Mouse (Mus musculus) stomach, postnatal 0 days (tissue): ENCODE data around the gene Tes3-ps. TPM values are rescaled to one million over a fixed set of nuclear protein-coding genes. Genes with fewer than 3 reads are reported as not detected.

ENCODE experiments used
- ATAC-seq: fragments of 200-750 bp; cut with Nextera tagmentation; 2 replicates; pipeline ENCODE4 v1.8.0; 2017; ENCODE audit not compliant: low FRiP score, low TSS enrichment
- DNase-seq: peaks from one replicate; pipeline ENCODE4 v3.0.0-alpha.2; 2016; ENCODE audit warnings: low spot score
- H3K27ac ChIP-seq: fragments of 300-500 bp; sonication (generic); replicated peaks from 2 replicates; pipeline ENCODE4 v1.5.1; 2014; ENCODE audit warnings: mild to moderate bottlenecking, control low read depth
- H3K27me3 ChIP-seq: fragments of 300-500 bp; sonication (generic); 2 replicates; pipeline ENCODE4 v1.6.1; 2014; ENCODE audit warnings: low read length; ENCODE audit not compliant: control insufficient read depth, insufficient read depth
- H3K36me3 ChIP-seq: fragments of 300-500 bp; sonication (generic); 2 replicates; pipeline ENCODE4 v1.6.1; 2014; ENCODE audit warnings: low read length, mixed read lengths; ENCODE audit not compliant: control insufficient read depth, insufficient read depth
- H3K4me1 ChIP-seq: fragments of 300-500 bp; sonication (generic); replicated peaks from 2 replicates; pipeline ENCODE4 v1.6.1; 2014; ENCODE audit warnings: antibody characterized with exemption; ENCODE audit not compliant: control insufficient read depth, insufficient read depth
- H3K4me2 ChIP-seq: fragments of 300-500 bp; sonication (generic); replicated peaks from 2 replicates; pipeline ENCODE4 v1.6.1; 2014; ENCODE audit warnings: low read depth, mild to moderate bottlenecking, control low read depth, moderate library complexity
- H3K4me3 ChIP-seq: fragments of 300-500 bp; sonication (generic); 2 replicates; pipeline ENCODE4 v1.5.1; 2014; ENCODE audit warnings: low read depth, low read length, control low read depth
- H3K9ac ChIP-seq: fragments of 300-500 bp; sonication (generic); 2 replicates; pipeline ENCODE4 v1.6.1; 2014; ENCODE audit warnings: mild to moderate bottlenecking, low read length, control low read depth, mixed read lengths
- H3K9me3 ChIP-seq: fragments of 300-500 bp; sonication (generic); 2 replicates; pipeline ENCODE4 v1.6.1; 2016; ENCODE audit warnings: low read length; ENCODE audit not compliant: control insufficient read depth
- CTCF ChIP-seq: IDR thresholded peaks from 2 replicates; pipeline ENCODE4 v1.5.1; 2016; ENCODE audit warnings: antibody characterized with exemption, low read depth, mild to moderate bottlenecking, moderate library complexity
- EP300 ChIP-seq: optimal IDR thresholded peaks from 2 replicates; pipeline ENCODE3; 2016; ENCODE audit warnings: antibody characterized with exemption
- WGBS: fragments of 180-500 bp; shearing (Covaris S2); extraction: QIAGEN DNeasy Blood & Tissue Kit; methylation state at CpG from one replicate; pipeline ENCODE4 v1.1.7; 2014; 5-methylcytosine and 5-hydroxymethylcytosine counted together
- polyA plus RNA-seq: library from polyadenylated mRNA; unstranded; fragments of >200 nt; fragmentation: Nextera tagmentation; extraction: Ambion mirVana; gene quantifications from 2 replicates; pipeline ENCODE4 v1.2.1, GENCODE M21; 2015

Tes3-ps gene
- polyA plus RNA-seq, 1 experiment from 2014 or later = 0.35 TPM

GRCm38 (mm10) chr13:49461458-49462132, 31.5 kb upstream of the Tes3-ps start:
- DNase-seq = no peak
- Histone ChIP-seq H3K27me3 (no peaks in the 10 kb centered on the region), H3K4me1 (no peaks in the 10 kb centered on the region), H3K9ac (no peak overlapping the region), H3K36me3 (peaks cover 10% of the 10 kb centered on the region; the same call in 1 of the 2 replicates), H3K4me2 (no peak overlapping the region), H3K4me3 (no peak overlapping the region), H3K27ac (peak overlapping the region; percentile 79), H3K9me3 (no peaks in the 10 kb centered on the region)
- peak; percentile 30; the same call in 1 of the 2 replicates for ATAC-seq
- WGBS = 68% methylated on average over 15 of the region's 15 CpGs
- TF ChIP-seq EP300 = no peak
- no peak for TF ChIP-seq CTCF

DNA sequence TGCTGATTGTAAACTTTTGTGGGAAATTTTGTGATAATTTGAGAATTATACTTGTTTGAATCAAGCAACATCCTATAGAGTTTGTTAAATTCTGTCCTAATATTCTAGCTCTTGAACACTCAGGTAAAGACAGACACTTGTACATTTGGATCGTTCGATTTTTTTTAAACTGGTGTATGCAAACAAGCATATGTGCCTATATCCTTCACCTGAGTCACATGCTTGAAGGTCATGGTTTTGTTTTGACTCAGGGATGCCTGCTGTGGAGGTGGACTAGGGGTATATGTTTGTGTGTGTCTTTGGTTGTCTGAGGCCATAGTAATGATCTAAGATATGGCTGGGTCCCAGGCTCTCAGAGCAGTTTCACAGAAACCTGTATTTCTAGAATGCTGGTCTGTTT, 30.2 kb upstream of the Tes3-ps start:
- no peak for TF ChIP-seq CTCF
- TF ChIP-seq EP300 = no peak
- Histone ChIP-seq H3K4me1 (no peaks in the 10 kb centered on the region), H3K27ac (no peak overlapping the region), H3K9me3 (no peaks in the 10 kb centered on the region), H3K4me2 (no peak overlapping the region), H3K4me3 (no peak overlapping the region), H3K9ac (no peak overlapping the region), H3K36me3 (peaks cover 10% of the 10 kb centered on the region; the same call in 1 of the 2 replicates), H3K27me3 (no peaks in the 10 kb centered on the region)
- no peak for ATAC-seq
- DNase-seq = no peak
- 92% methylated on average over 2 of the region's 2 CpGs for WGBS

DNA sequence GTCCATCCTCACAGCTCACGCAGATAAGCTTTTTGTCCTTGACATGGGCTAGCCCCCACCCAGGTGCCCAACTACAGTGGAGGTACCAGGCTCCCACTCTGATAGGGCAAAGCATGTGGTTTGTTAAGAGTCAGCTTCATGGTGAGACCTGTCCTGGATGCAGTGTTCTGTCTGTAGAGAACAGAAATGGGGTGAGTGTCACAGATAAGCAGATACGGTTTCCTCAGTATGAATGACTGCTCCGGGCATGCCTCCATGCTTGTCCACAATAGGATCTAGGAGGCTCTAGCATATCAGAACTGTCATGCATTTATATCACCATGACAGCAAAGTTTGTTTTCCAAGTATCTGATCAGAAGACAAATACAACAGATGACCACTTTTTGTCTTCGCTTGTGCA, 27.2 kb upstream of the Tes3-ps start:
- Histone ChIP-seq H3K4me2 (no peak overlapping the region), H3K27me3 (no peaks in the 10 kb centered on the region), H3K9me3 (no peaks in the 10 kb centered on the region), H3K9ac (no peak overlapping the region), H3K4me1 (no peaks in the 10 kb centered on the region), H3K27ac (no peak overlapping the region), H3K36me3 (peaks cover 2% of the 10 kb centered on the region; the same call in 1 of the 2 replicates), H3K4me3 (no peak overlapping the region)
- no peak for DNase-seq
- no peak for ATAC-seq
- no peak for TF ChIP-seq EP300
- no peak for TF ChIP-seq CTCF
- WGBS = 87% methylated on average over 4 of the region's 4 CpGs

DNA sequence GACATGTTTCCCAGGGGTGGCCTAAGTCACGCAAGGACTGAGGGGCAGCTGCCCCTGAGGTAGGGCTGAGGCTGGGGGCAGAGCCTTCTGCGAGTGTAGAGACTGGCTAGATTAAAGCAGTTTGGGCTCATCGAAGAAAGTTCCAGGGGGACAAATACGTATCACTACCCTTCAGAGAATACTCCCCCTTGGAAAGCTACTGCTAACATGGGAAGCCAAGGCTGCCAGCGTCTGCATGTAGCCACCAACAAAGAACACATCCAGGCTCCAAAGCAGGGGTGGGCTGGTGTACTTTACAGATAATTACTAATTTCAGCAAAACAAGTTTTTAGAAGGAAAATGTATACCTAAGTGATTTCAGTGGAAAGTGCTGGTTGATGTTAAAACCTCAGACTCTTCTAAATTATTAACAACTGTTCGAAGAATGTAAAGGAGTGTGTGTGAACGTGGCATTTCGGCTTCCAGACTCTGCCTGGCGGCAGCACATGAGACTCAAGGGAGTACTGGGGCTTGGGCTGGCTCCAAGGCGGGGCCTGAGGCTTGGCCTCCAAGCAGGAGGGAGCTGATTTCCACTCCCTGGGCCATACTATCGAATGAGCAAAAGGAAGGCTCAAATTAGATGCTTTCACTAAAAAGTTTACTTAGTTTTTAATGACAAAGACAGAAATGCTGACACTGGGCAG, 26.6 kb upstream of the Tes3-ps start:
- no peak overlapping the region for H3K4me3 ChIP-seq
- H3K27ac ChIP-seq = peak overlapping the region; percentile 53; the same call in 1 of the 2 replicates
- TF ChIP-seq EP300 (no peak), CTCF (no peak)
- H3K9me3 ChIP-seq = no peaks in the 10 kb centered on the region
- H3K9ac ChIP-seq = no peak overlapping the region
- WGBS = 52% methylated on average over 11 of the region's 11 CpGs
- no peak overlapping the region for H3K4me2 ChIP-seq
- H3K4me1 ChIP-seq = no peaks in the 10 kb centered on the region
- H3K36me3 ChIP-seq = peaks cover 2% of the 10 kb centered on the region; the same call in 1 of the 2 replicates
- no peak for ATAC-seq
- peak; percentile 24 for DNase-seq
- H3K27me3 ChIP-seq = no peaks in the 10 kb centered on the region

GRCm38 (mm10) chr13:49467585-49467984, 25.5 kb upstream of the Tes3-ps start:
- peak; percentile 10 for DNase-seq
- H3K27ac ChIP-seq = 0 out of 2 replicates have a peak overlapping the region, but pooled peaks have one; percentile 40
- TF ChIP-seq CTCF = no peak
- TF ChIP-seq EP300 = no peak

DNA sequence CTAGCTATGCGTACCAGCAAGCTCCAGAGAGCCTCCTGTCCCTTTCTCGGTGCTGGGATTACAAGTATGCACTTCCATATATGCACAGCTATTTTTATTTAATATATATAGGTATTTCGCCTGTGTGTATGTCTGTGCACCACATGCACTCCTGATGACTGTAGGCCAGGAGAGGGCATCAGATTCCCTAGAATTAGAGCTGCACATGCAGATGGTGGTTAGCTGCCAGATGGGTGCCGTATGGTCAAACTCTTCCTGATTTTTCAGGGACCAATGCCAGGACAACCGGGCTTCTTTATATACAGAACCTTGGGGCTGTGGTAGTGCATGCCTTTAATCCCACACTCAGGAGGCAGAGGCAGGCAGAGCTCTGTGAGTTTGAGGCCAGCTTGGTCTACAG, 24.1 kb upstream of the Tes3-ps start:
- H3K4me1 ChIP-seq = no peaks in the 10 kb centered on the region
- 0 out of 2 replicates have a peak, but pooled peaks cover 2% of the 10 kb centered on the region for H3K36me3 ChIP-seq
- no peak for TF ChIP-seq EP300
- peak; percentile 40; the same call in 1 of the 2 replicates for TF ChIP-seq CTCF
- 83% methylated on average over 5 of the region's 5 CpGs for WGBS
- H3K4me3 ChIP-seq = no peak overlapping the region
- H3K9ac ChIP-seq = no peak overlapping the region
- no peaks in the 10 kb centered on the region for H3K27me3 ChIP-seq
- H3K4me2 ChIP-seq = no peak overlapping the region
- no peaks in the 10 kb centered on the region for H3K9me3 ChIP-seq
- DNase-seq (no peak), ATAC-seq (peak; percentile 32; the same call in 1 of the 2 replicates)
- H3K27ac ChIP-seq = no peak overlapping the region

More at GRCm38 (mm10) chr13:49467585-49467984, 25.5 kb upstream of the Tes3-ps start:
- no peaks in the 10 kb centered on the region for H3K27me3 ChIP-seq
- H3K9ac ChIP-seq = no peak overlapping the region
- H3K4me3 ChIP-seq = no peak overlapping the region
- H3K36me3 ChIP-seq = 0 out of 2 replicates have a peak, but pooled peaks cover 2% of the 10 kb centered on the region
- H3K4me1 ChIP-seq = no peaks in the 10 kb centered on the region
- ATAC-seq = no peak
- no peaks in the 10 kb centered on the region for H3K9me3 ChIP-seq
- 47% methylated on average over 2 of the region's 2 CpGs for WGBS
- no peak overlapping the region for H3K4me2 ChIP-seq
